Mouse (Mus musculus) myocyte (in vitro differentiated cells): ENCODE results near the gene Adgre4. TPM values are rescaled to one million over a fixed set of nuclear protein-coding genes. Genes with fewer than 3 reads are reported as not detected.
A peak's percentile ranks its signal among the peaks of the same experiment; 100 is the strongest.
"Not testable (repeated sequence)": the region's sequence is repeated elsewhere in the genome, so short reads cannot be mapped to it uniquely, and the experiment has no call there.

Source experiments
- H3K27me3 ChIP-seq: one replicate; pipeline ENCODE4 v1.6.1; 2011; ENCODE audit not compliant: control insufficient read depth, insufficient read depth, insufficient read length
- H3K36me3 ChIP-seq: one replicate; pipeline ENCODE4 v1.6.1; 2011; ENCODE audit not compliant: control insufficient read depth, insufficient read depth
- H3K4me2 ChIP-seq: one replicate; pipeline ENCODE4 v1.6.1; 2011; ENCODE audit warnings: low read depth, control low read depth
- H3K4me3 ChIP-seq: one replicate; pipeline ENCODE4 v1.5.1; 2011; ENCODE audit warnings: mild to moderate bottlenecking, control low read depth, moderate library complexity
- H3K79me2 ChIP-seq: one replicate; pipeline ENCODE4 v1.6.1; 2011; ENCODE audit not compliant: control insufficient read depth, insufficient read depth
- H3ac ChIP-seq: one replicate; pipeline ENCODE4 v1.6.1; 2011; ENCODE audit not compliant: control insufficient read depth, insufficient read length
- CEBPB ChIP-seq: IDR thresholded peaks from 2 replicates; pipeline ENCODE4 v1.6.1; 2011; ENCODE audit warnings: mild to moderate bottlenecking, moderate library complexity; ENCODE audit not compliant: poor library complexity, insufficient read depth, severe bottlenecking
- E2F4 ChIP-seq: IDR thresholded peaks from one replicate; pipeline ENCODE4 v1.6.1; 2011; ENCODE audit warnings: mild to moderate bottlenecking, control low read depth, moderate library complexity; ENCODE audit not compliant: insufficient read depth
- MAX ChIP-seq: IDR thresholded peaks from one replicate; pipeline ENCODE4 v1.6.1; 2011; ENCODE audit warnings: low read depth, mild to moderate bottlenecking, control low read depth
- MYOD1 ChIP-seq, 3 experiments: IDR thresholded peaks; one replicate each; pipeline ENCODE4 v1.6.1; 2011; ENCODE audit warnings: control low read depth in 2 of 3, low read depth in 2 of 3, mild to moderate bottlenecking in 2 of 3, moderate library complexity in 1 of 3; ENCODE audit not compliant: insufficient read length in 2 of 3, control insufficient read depth in 1 of 3
- MYOG ChIP-seq, 3 experiments: IDR thresholded peaks; one replicate each; pipeline ENCODE4 v1.6.1; 2011; ENCODE audit warnings: control low read depth in 2 of 3, low read depth in 2 of 3, mild to moderate bottlenecking in 2 of 3; ENCODE audit not compliant: insufficient read length in 2 of 3, control insufficient read depth in 1 of 3, insufficient read depth in 1 of 3
- POLR2A ChIP-seq: IDR thresholded peaks from one replicate; pipeline ENCODE4 v1.6.1; 2011; ENCODE audit warnings: low read depth, mild to moderate bottlenecking, control low read depth, moderate library complexity; ENCODE audit not compliant: insufficient read length
- POLR2AphosphoS2 ChIP-seq: IDR thresholded peaks from one replicate; pipeline ENCODE4 v1.6.1; 2011; ENCODE audit warnings: low read depth, control low read depth; ENCODE audit not compliant: insufficient read length
- REST ChIP-seq: IDR thresholded peaks from one replicate; pipeline ENCODE4 v1.6.1; 2011; ENCODE audit warnings: mild to moderate bottlenecking, control low read depth, moderate library complexity; ENCODE audit not compliant: insufficient read depth, insufficient read length
- SRF ChIP-seq: IDR thresholded peaks from one replicate; pipeline ENCODE4 v1.6.1; 2011; ENCODE audit warnings: low read depth; ENCODE audit not compliant: control insufficient read depth, insufficient read length
- TCF12 ChIP-seq: IDR thresholded peaks from one replicate; pipeline ENCODE4 v1.6.1; 2011; ENCODE audit warnings: mild to moderate bottlenecking, control low read depth; ENCODE audit not compliant: poor library complexity, insufficient read depth, severe bottlenecking
- TCF3 ChIP-seq: IDR thresholded peaks from one replicate; pipeline ENCODE4 v1.6.1; 2011; ENCODE audit warnings: low read depth, control low read depth; ENCODE audit not compliant: insufficient read length
- USF1 ChIP-seq: IDR thresholded peaks from one replicate; pipeline ENCODE4 v1.6.1; 2011; ENCODE audit warnings: low read depth, mild to moderate bottlenecking, control low read depth, moderate library complexity
- polyA plus RNA-seq: library from polyadenylated mRNA; unstranded; fragments of >200 nt; fragmentation: generic; extraction: Trizol; gene quantifications from one replicate; pipeline ENCODE4 v1.2.1, GENCODE M21; 2012; ENCODE audit warnings: missing spikeins

Gene Adgre4
- polyA plus RNA-seq, 1 experiment, result not detected

DNA sequence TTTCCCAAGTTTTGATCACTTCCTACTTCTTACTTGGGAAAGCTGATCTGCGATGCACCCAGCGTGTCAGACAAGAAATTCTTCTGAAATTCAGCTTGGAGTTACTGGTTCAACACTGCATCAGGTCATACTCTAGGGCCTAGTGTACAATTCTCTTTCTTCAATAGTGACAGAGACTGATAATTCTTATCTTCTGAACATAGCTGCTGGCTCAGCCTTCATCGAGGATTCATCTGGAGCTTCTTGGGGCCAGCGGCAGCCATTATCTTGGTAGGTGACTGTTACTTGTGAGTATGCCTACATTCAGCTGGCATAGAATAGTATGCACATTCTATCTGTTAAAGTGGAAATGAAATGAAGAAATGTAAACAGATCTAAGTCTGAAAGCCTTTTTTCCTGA, 67.1 kb downstream of the Adgre4 start:
- no peak for TF ChIP-seq MAX
- TF ChIP-seq POLR2AphosphoS2, result no peak
- TF ChIP-seq MYOG (IDR thresholded peaks at IDR 0.05; ENCODE audit: control insufficient read depth in 1 of 3, insufficient read depth in 1 of 3, insufficient read length in 2 of 3, low read depth in 2 of 3), result no peak
- TF ChIP-seq SRF, result no peak
- no peak for TF ChIP-seq TCF12
- no peak for TF ChIP-seq POLR2A
- TF ChIP-seq E2F4, result no peak
- no peak for TF ChIP-seq TCF3
- TF ChIP-seq REST, result no peak
- no peak for TF ChIP-seq MYOD1 (IDR thresholded peaks at IDR 0.05; ENCODE audit: control insufficient read depth in 1 of 3, insufficient read length in 2 of 3, low read depth in 2 of 3)
- Histone ChIP-seq H3ac (no peak overlapping the region), H3K27me3 (no peaks in the 10 kb centered on the region), H3K4me3 (no peak overlapping the region), H3K4me2 (no peak overlapping the region), H3K79me2 (no peaks in the 10 kb centered on the region), H3K36me3 (no peaks in the 10 kb centered on the region)

DNA sequence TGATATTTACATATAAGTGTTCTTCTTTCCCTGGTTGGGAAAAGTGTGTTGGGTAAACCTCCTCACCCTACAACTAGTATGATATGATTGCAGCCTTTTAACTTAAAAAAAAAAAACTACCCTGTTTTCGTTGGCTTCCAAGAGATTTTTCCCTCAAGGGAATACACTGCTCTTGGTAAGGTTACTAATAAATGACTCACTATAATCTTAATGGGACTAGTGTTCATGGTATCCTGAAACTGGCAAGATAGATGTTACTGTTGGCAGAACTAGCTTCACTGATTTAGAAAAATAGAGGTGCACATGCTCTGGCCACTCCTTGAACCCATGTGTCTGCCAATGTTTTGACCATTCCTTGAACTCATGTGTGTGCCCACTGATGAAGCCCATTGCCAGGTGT, 71.8 kb downstream of the Adgre4 start:
- Histone ChIP-seq H3K4me3 (no peak overlapping the region), H3K79me2 (no peaks in the 10 kb centered on the region), H3ac (no peak overlapping the region), H3K4me2 (no peak overlapping the region), H3K27me3 (no peaks in the 10 kb centered on the region), H3K36me3 (no peaks in the 10 kb centered on the region)
- TF ChIP-seq SRF, result no peak
- no peak for TF ChIP-seq POLR2A
- TF ChIP-seq MYOG (IDR thresholded peaks at IDR 0.05; ENCODE audit: control insufficient read depth in 1 of 3, insufficient read depth in 1 of 3, insufficient read length in 2 of 3, low read depth in 2 of 3), result no peak
- TF ChIP-seq MAX, result no peak
- TF ChIP-seq TCF3, result no peak
- TF ChIP-seq USF1, result no peak
- no peak for TF ChIP-seq TCF12
- TF ChIP-seq REST, result no peak

DNA sequence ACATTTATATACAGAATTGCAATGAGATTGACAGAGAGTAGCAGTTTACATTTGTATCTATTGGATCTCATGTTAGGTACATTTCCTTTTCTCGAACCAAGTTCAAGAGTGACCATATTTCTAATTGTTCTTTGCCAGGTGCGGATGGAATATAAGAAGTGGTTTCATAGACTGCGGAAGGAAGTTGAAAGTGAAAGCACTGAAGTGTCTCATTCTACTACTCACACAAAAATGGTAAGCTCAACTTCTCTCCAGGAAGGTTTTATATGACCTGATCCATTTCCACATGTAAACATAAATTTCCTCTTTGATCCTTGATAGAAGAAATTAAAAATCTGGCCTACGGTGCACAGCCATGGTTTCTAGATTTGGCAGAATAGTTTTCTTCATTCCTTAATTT, 93.3 kb downstream of the Adgre4 start:
- Histone ChIP-seq H3K79me2 (no peaks in the 10 kb centered on the region), H3K4me2 (no peak overlapping the region), H3K4me3 (no peak overlapping the region), H3ac (no peak overlapping the region), H3K36me3 (no peaks in the 10 kb centered on the region), H3K27me3 (no peaks in the 10 kb centered on the region)
- TF ChIP-seq POLR2A, result no peak
- no peak for TF ChIP-seq USF1
- TF ChIP-seq MYOD1 (IDR thresholded peaks at IDR 0.05; ENCODE audit: control insufficient read depth in 1 of 3, insufficient read length in 2 of 3, low read depth in 2 of 3), result no peak
- no peak for TF ChIP-seq REST
- no peak for TF ChIP-seq POLR2AphosphoS2
- no peak for TF ChIP-seq TCF12
- TF ChIP-seq E2F4, result no peak
- TF ChIP-seq MYOG (IDR thresholded peaks at IDR 0.05; ENCODE audit: control insufficient read depth in 1 of 3, insufficient read depth in 1 of 3, insufficient read length in 2 of 3, low read depth in 2 of 3), result no peak
- TF ChIP-seq TCF3, result no peak
- no peak for TF ChIP-seq MAX
- no peak for TF ChIP-seq CEBPB
- no peak for TF ChIP-seq SRF

DNA sequence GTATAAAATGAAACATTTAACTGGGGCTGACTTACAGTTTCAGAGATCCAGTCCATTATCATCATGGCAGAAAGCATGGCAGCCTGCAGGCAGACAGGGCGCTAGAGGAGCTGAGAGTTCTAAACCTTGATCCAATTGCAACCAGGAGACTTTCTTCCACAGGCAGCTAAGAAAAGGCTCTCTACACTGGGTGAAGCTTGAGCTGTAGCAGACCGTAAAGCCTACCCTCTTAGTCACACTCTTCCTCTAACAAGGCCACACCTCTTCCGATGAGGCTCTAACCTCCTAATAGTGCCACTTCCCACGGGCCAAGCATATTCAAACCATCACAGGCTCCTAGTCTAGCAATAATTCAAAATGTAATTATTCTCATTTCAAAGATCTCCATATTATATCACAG, 127.4 kb downstream of the Adgre4 start:
- Histone ChIP-seq H3K27me3 (no peaks in the 10 kb centered on the region), H3K79me2 (peaks cover 27% of the 10 kb centered on the region), H3ac (no peak overlapping the region), H3K4me3 (no peak overlapping the region), H3K4me2 (no peak overlapping the region), H3K36me3 (no peaks in the 10 kb centered on the region)
- TF ChIP-seq REST (no peak), CEBPB (no peak), POLR2A (no peak), E2F4 (no peak), MYOG (IDR thresholded peaks at IDR 0.05; ENCODE audit: control insufficient read depth in 1 of 3, insufficient read depth in 1 of 3, insufficient read length in 2 of 3, low read depth in 2 of 3) (no peak), TCF3 (no peak), POLR2AphosphoS2 (no peak), MYOD1 (IDR thresholded peaks at IDR 0.05; ENCODE audit: control insufficient read depth in 1 of 3, insufficient read length in 2 of 3, low read depth in 2 of 3) (no peak), USF1 (no peak)

DNA sequence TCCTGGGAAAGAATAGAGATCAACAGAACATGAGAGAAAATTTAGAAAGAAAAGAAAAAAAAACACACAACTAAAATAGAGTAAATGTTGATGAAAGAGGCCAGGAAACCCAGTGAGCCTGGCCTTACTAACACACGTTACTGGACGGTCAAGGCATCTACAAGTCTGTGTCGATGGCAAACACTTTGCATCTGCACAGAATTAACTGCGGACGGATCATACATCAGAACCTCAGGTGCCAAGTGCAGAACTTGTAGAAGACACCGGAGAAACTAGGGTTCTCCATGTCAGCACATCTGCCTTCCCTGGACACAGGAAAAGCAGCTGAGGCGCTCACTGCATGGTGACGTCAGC, 128.5 kb downstream of the Adgre4 start:
- H3K4me2 ChIP-seq, result peak overlapping the region; percentile 83
- H3K36me3 ChIP-seq, H3K27me3 ChIP-seq: not testable (repeated sequence)
- H3K4me3 ChIP-seq, result peak overlapping the region; percentile 41
- peak overlapping the region; percentile 84 for H3ac ChIP-seq
- H3K79me2 ChIP-seq, result peaks cover 27% of the 10 kb centered on the region
